ENCODE assay signal across 7 mouse cellular contexts in genomic region chr2:155133977-155134860, GRCm38 (mm10). TPM values are rescaled to one million over a fixed set of nuclear protein-coding genes. Genes with fewer than 3 reads are reported as not detected.
A peak's percentile ranks its signal among the peaks of the same experiment; 100 is the strongest.
DNase-seq lines count a peak whose midpoint lies in the region; ATAC-seq and TF ChIP-seq lines count a peak whose summit lies in the region.

No protein-coding gene starts in this region.

- WGBS in thymus, adult 2 months, result 1% methylated on average over 18 of the region's 18 CpGs
- WGBS in limb, embryonic 15.5 days, result under 1% methylated on average over 14 of the region's 18 CpGs
- 2% methylated on average over 18 of the region's 18 CpGs for WGBS in neural tube, embryonic 12.5 days

- peak overlapping the region; percentile 90 for H3K9ac ChIP-seq in limb, embryonic 15.5 days
- peak overlapping the region; percentile 96 for H3K9ac ChIP-seq in neural tube, embryonic 12.5 days

- H3K4me1 ChIP-seq in thymus, adult 2 months (replicated peaks; ENCODE audit: control insufficient read depth, insufficient read depth, low read length), result peaks cover 13% of the 10 kb centered on the region
- peaks cover 17% of the 10 kb centered on the region for H3K4me1 ChIP-seq in limb, embryonic 15.5 days
- H3K4me1 ChIP-seq in neural tube, embryonic 12.5 days, result peaks cover 19% of the 10 kb centered on the region

- no peaks in the 10 kb centered on the region for H3K27me3 ChIP-seq in thymus, adult 2 months (ENCODE audit: control insufficient read depth, insufficient read depth, low read length)
- H3K27me3 ChIP-seq in limb, embryonic 15.5 days, result no peaks in the 10 kb centered on the region
- no peaks in the 10 kb centered on the region for H3K27me3 ChIP-seq in neural tube, embryonic 12.5 days (replicated peaks)

- peaks cover 14% of the 10 kb centered on the region for H3K36me3 ChIP-seq in thymus, adult 2 months (ENCODE audit: control insufficient read depth, insufficient read depth, low read length)
- peaks cover 14% of the 10 kb centered on the region for H3K36me3 ChIP-seq in limb, embryonic 15.5 days
- peaks cover 14% of the 10 kb centered on the region for H3K36me3 ChIP-seq in neural tube, embryonic 12.5 days

- peak; percentile 11 for DNase-seq in thymus, adult 2 months
- no peak for DNase-seq in thymus, postnatal 4 days
- peak; percentile 21 for DNase-seq in c-Kit-positive CD71-positive TER-119-negative erythroid progenitor cells, embryonic 14.5 days (ENCODE audit: low read depth)
- no peak for DNase-seq in urinary bladder, postnatal 10 days (ENCODE audit: low spot score)

- 0 out of 2 replicates have a peak overlapping the region, but pooled peaks have one; percentile 19 for H3K27ac ChIP-seq in thymus, adult 2 months (ENCODE audit: control insufficient read depth, insufficient read depth, low read length)
- H3K27ac ChIP-seq in limb, embryonic 15.5 days, result peak overlapping the region; percentile 91
- H3K27ac ChIP-seq in neural tube, embryonic 12.5 days, result peak overlapping the region; percentile 76; the same call in 1 of the 2 replicates

- no peaks in the 10 kb centered on the region for H3K9me3 ChIP-seq in limb, embryonic 15.5 days
- no peaks in the 10 kb centered on the region for H3K9me3 ChIP-seq in neural tube, embryonic 12.5 days

- peak; percentile 45 for ATAC-seq in granulocyte monocyte progenitor cell, adult 5-6 weeks (replicated peaks; ENCODE audit: poor library complexity, severe bottlenecking)
- ATAC-seq in limb, embryonic 15.5 days (ENCODE audit: insufficient number of reproducible peaks, low FRiP score, low TSS enrichment, low read depth), result no peak
- peak; percentile 78 for ATAC-seq in neural tube, embryonic 12.5 days (ENCODE audit: low FRiP score, low read depth)

- peak overlapping the region; percentile 98 for H3K4me3 ChIP-seq in thymus, adult 2 months (ENCODE audit: control insufficient read depth, insufficient read depth, low read length)
- peak overlapping the region; percentile 92 for H3K4me3 ChIP-seq in limb, embryonic 15.5 days
- peak overlapping the region; percentile 99 for H3K4me3 ChIP-seq in neural tube, embryonic 12.5 days

- TF ChIP-seq POLR2A in thymus, adult 2 months (IDR thresholded peaks at IDR 0.05; ENCODE audit: control insufficient read depth, extremely low read depth, insufficient read depth, low read length, poor library complexity), result no peak

- H3K4me2 ChIP-seq in limb, embryonic 15.5 days, result peak overlapping the region; percentile 52
- H3K4me2 ChIP-seq in neural tube, embryonic 12.5 days (replicated peaks), result peak overlapping the region; percentile 66

- no peak for TF ChIP-seq CTCF in thymus, adult 2 months (IDR thresholded peaks at IDR 0.05; ENCODE audit: borderline replicate concordance, control insufficient read depth, extremely low read depth, insufficient read depth, low read length, poor library complexity)

RNA-seq across cellular contexts. Expression of gene Itch, which starts 0.9 kb away (rescaled TPM):
- 15.4 and 16.9 TPM in 2 replicates for polyA plus RNA-seq in thymus, adult 2 months (2012; rRNA removed)
- 32.3 and 56.5 TPM in 2 replicates for total RNA-seq in granulocyte monocyte progenitor cell, adult 5-6 weeks (2014; fragmentation: Nextera tagmentation)
- total RNA-seq in granulocyte monocyte progenitor cell, adult 5-6 weeks (2017), result 54.5 and 63.5 TPM in 2 replicates
- polyA plus RNA-seq in limb, embryonic 15.5 days (2015; fragmentation: Nextera tagmentation; extraction: Ambion mirVana), result 51.9 and 54.9 TPM in 2 replicates
- 58.1 and 58.5 TPM in 2 replicates for polyA plus RNA-seq in neural tube, embryonic 12.5 days (2016; fragmentation: Nextera tagmentation; extraction: Ambion mirVana)

RNA-seq across cellular contexts. Expression of gene Ahcy, which starts 59.9 kb away (rescaled TPM):
- 90.7 and 99.4 TPM in 2 replicates for polyA plus RNA-seq in thymus, adult 2 months (2012; rRNA removed)
- total RNA-seq in granulocyte monocyte progenitor cell, adult 5-6 weeks (2014; fragmentation: Nextera tagmentation), result 178 and 197 TPM in 2 replicates
- total RNA-seq in granulocyte monocyte progenitor cell, adult 5-6 weeks (2017), result 114 and 116 TPM in 2 replicates
- polyA plus RNA-seq in limb, embryonic 15.5 days (2015; fragmentation: Nextera tagmentation; extraction: Ambion mirVana), result 48.7 and 53.5 TPM in 2 replicates
- 48.5 and 49.3 TPM in 2 replicates for polyA plus RNA-seq in neural tube, embryonic 12.5 days (2016; fragmentation: Nextera tagmentation; extraction: Ambion mirVana)

Comparison
In these comparisons a context has a peak if more than half of its experiments do, and no peak if none do; other contexts are left out.
1. DNase-seq: peak in thymus, adult 2 months (single experiment) and c-Kit-positive CD71-positive TER-119-negative erythroid progenitor cells, embryonic 14.5 days (single experiment); none in thymus, postnatal 4 days (single experiment) and urinary bladder, postnatal 10 days (single experiment).
2. H3K27ac ChIP-seq: peak in every context shown above with its lines; median percentile 91 in limb, embryonic 15.5 days; 76 in neural tube, embryonic 12.5 days; 19 in thymus, adult 2 months.
3. Peak in every context shown above with its lines, with median percentiles within 50 percentile points of each other: H3K4me3 ChIP-seq.